Mouse (Mus musculus) left cerebral cortex, postnatal 36 days (tissue): Measurements from ENCODE around the gene Clec14a. TPM values are rescaled to one million over a fixed set of nuclear protein-coding genes. Genes with fewer than 3 reads are reported as not detected.
A peak's percentile ranks its signal among the peaks of the same experiment; 100 is the strongest.
"Not testable (repeated sequence)": the region's sequence is repeated elsewhere in the genome, so short reads cannot be mapped to it uniquely, and the experiment has no call there.

Source experiments
- DNase-seq, 2 experiments: peaks; one replicate each; pipeline ENCODE4 v3.0.0; 2021 to 2022; ENCODE audit warnings: low spot score in 2 of 2, mixed read lengths in 1 of 2
- intact Hi-C: fragments of 180-260 bp; cut with DNase I; formaldehyde crosslinking; loops from one replicate; pipeline ENCODE4 v1.15.1; 2025
- total RNA-seq, 2 experiments: library from RNA; stranded (reverse); gene quantifications; 2 replicates each; pipeline ENCODE4 v1.2.3; 2021

The Clec14a gene
- 1 to 10 TPM; 2.6 to 2.9 TPM for total RNA-seq

- intact Hi-C loops, result no loop called here
- DNase-seq, result peak in 1 of 2 experiments; percentile 26
Observed at GRCm38 (mm10) chr12:58268563-58269501, at the start of gene Clec14a. Gene Clec14a (minus strand): TSS chr12:58269290.

GRCm38 (mm10) chr12:58307835-58308234 is 38.7 kb upstream of the Clec14a start:
- no peak for DNase-seq
- intact Hi-C loops, result no loop called here

GRCm38 (mm10) chr12:58306402-58306801 is 37.3 kb upstream of the Clec14a start:
- DNase-seq, intact Hi-C loops: not testable (repeated sequence)

- intact Hi-C loops, result no loop called here
- DNase-seq, result no peak
Observed at GRCm38 (mm10) chr12:58305567-58305966, 36.5 kb upstream of the Clec14a start.

GRCm38 (mm10) chr12:58296980-58297379 is 27.9 kb upstream of the Clec14a start:
- DNase-seq, result no peak
- intact Hi-C loops, result no loop called here

GRCm38 (mm10) chr12:58285912-58286311 is 16.8 kb upstream of the Clec14a start:
- intact Hi-C loops, result no loop called here
- no peak for DNase-seq

- no peak for DNase-seq
- intact Hi-C loops, result no loop called here
Observed at GRCm38 (mm10) chr12:58270520-58270919, 1.4 kb upstream of the Clec14a start.

GRCm38 (mm10) chr12:58269505-58269904 is 415 bp upstream of the Clec14a start:
- DNase-seq, result no peak
- intact Hi-C loops, result no loop called here

GRCm38 (mm10) chr12:58268186-58268562 is 916 bp downstream of the Clec14a start:
- intact Hi-C loops, result no loop called here
- DNase-seq, result peak in 1 of 2 experiments; percentile 35

- intact Hi-C loops, result no loop called here
- DNase-seq, result no peak
Observed at GRCm38 (mm10) chr12:58267779-58268178, 1.3 kb downstream of the Clec14a start.

- intact Hi-C loops, result no loop called here
- DNase-seq, result no peak
Observed at GRCm38 (mm10) chr12:58251901-58252300, 17.2 kb downstream of the Clec14a start.

GRCm38 (mm10) chr12:58232489-58232888 is 36.6 kb downstream of the Clec14a start:
- intact Hi-C loops, result no loop called here
- no peak for DNase-seq

- no peak for DNase-seq
- intact Hi-C loops, result no loop called here
Observed at GRCm38 (mm10) chr12:58225644-58226043, 43.4 kb downstream of the Clec14a start.

GRCm38 (mm10) chr12:58219078-58219477 is 50.0 kb downstream of the Clec14a start:
- intact Hi-C loops, result loop anchor here (10.0 kb wide), 1 partner anchor 586 kb away; no protein-coding TSS in a partner anchor

GRCm38 (mm10) chr12:58216218-58216617 is 52.9 kb downstream of the Clec14a start:
- intact Hi-C loops, result loop anchor here (10.0 kb wide), 1 partner anchor 589 kb away; no protein-coding TSS in a partner anchor
- no peak for DNase-seq

More at GRCm38 (mm10) chr12:58219078-58219477, 50.0 kb downstream of the Clec14a start:
- no peak for DNase-seq

Other genes with a start within 250 kb of the Clec14a start
- gene Sstr1, start 57.5 kb downstream of the Clec14a start, total RNA-seq, result 10 to 100 TPM; 34.6 to 41.7 TPM